Mouse (Mus musculus) v-Abl transformed pro-B cells (cell line): Measurements from ENCODE around the gene Gm10681.
"Not testable (repeated sequence)": the region's sequence is repeated elsewhere in the genome, so short reads cannot be mapped to it uniquely, and the experiment has no call there.

Source experiments
- in situ Hi-C, 2 experiments: fragments of 400-800 bp; cut with MboI; formaldehyde crosslinking; loops; one replicate each; pipeline ENCODE4 v1.15.1; 2025; ENCODE audit not compliant: unreplicated experiment in 2 of 2

Gm10681 gene

GRCm38 (mm10) chr3:98588707-98589106, at the start of gene Gm10681:
Gene Gm10681, minus strand, starts transcription at chr3:98588807.
- in situ Hi-C loops, result no loop called here

- in situ Hi-C loops, result no loop called here
Measured at GRCm38 (mm10) chr3:98635145-98635544, 46.5 kb upstream of the Gm10681 start.

GRCm38 (mm10) chr3:98630152-98630551, 41.5 kb upstream of the Gm10681 start, which contains the start of gene Hsd3b5:
Gene Hsd3b5, minus strand, starts transcription at chr3:98630252.
- in situ Hi-C loops, result no loop called here

GRCm38 (mm10) chr3:98629633-98630032, 41.0 kb upstream of the Gm10681 start:
- in situ Hi-C loops, result no loop called here

- in situ Hi-C loops, result not testable (repeated sequence)
Measured at GRCm38 (mm10) chr3:98616786-98617185, 28.2 kb upstream of the Gm10681 start.

- in situ Hi-C loops, result not testable (repeated sequence)
Measured at GRCm38 (mm10) chr3:98616244-98616643, 27.6 kb upstream of the Gm10681 start.

GRCm38 (mm10) chr3:98614406-98614927, 25.9 kb upstream of the Gm10681 start:
- in situ Hi-C loops, result not testable (repeated sequence)

GRCm38 (mm10) chr3:98613963-98614362, 25.4 kb upstream of the Gm10681 start:
- in situ Hi-C loops, result no loop called here

- in situ Hi-C loops, result not testable (repeated sequence)
Measured at GRCm38 (mm10) chr3:98613540-98613939, 24.9 kb upstream of the Gm10681 start.

GRCm38 (mm10) chr3:98587721-98588120, 886 bp downstream of the Gm10681 start:
- in situ Hi-C loops, result no loop called here

GRCm38 (mm10) chr3:98582622-98583021, 6.0 kb downstream of the Gm10681 start:
- in situ Hi-C loops, result not testable (repeated sequence)

- in situ Hi-C loops, result not testable (repeated sequence)
Measured at GRCm38 (mm10) chr3:98582202-98582601, 6.4 kb downstream of the Gm10681 start.

GRCm38 (mm10) chr3:98581024-98581423, 7.6 kb downstream of the Gm10681 start:
- in situ Hi-C loops, result not testable (repeated sequence)

GRCm38 (mm10) chr3:98567717-98568116, 20.9 kb downstream of the Gm10681 start:
- in situ Hi-C loops, result not testable (repeated sequence)

GRCm38 (mm10) chr3:98564894-98565293, 23.7 kb downstream of the Gm10681 start:
- in situ Hi-C loops, result not testable (repeated sequence)

- in situ Hi-C loops, result not testable (repeated sequence)
Measured at GRCm38 (mm10) chr3:98563831-98564230, 24.8 kb downstream of the Gm10681 start.

GRCm38 (mm10) chr3:98560711-98561110, 27.9 kb downstream of the Gm10681 start:
- in situ Hi-C loops, result not testable (repeated sequence)

GRCm38 (mm10) chr3:98550832-98551231, 37.8 kb downstream of the Gm10681 start:
- in situ Hi-C loops, result not testable (repeated sequence)

GRCm38 (mm10) chr3:98550215-98550614, 38.4 kb downstream of the Gm10681 start:
- in situ Hi-C loops, result not testable (repeated sequence)

GRCm38 (mm10) chr3:98548495-98548894, 40.1 kb downstream of the Gm10681 start:
- in situ Hi-C loops, result not testable (repeated sequence)

GRCm38 (mm10) chr3:98547641-98548040, 41.0 kb downstream of the Gm10681 start:
- in situ Hi-C loops, result not testable (repeated sequence)

GRCm38 (mm10) chr3:98524978-98525377, 63.6 kb downstream of the Gm10681 start:
- in situ Hi-C loops, result not testable (repeated sequence)

GRCm38 (mm10) chr3:98524552-98524951, 64.1 kb downstream of the Gm10681 start:
- in situ Hi-C loops, result not testable (repeated sequence)
